Mouse (Mus musculus): ENCODE measurements around the gene Rgs17.

GRCm38 (mm10) chr10:5823291-5823739 lies 98.9 kb downstream of the Rgs17 start:
- TF ChIP-seq EP300 (IDR thresholded peaks at IDR 0.05; ENCODE audit: low read depth) (no peak), CTCF (IDR thresholded peaks at IDR 0.05; ENCODE audit: low read depth) (no peak)

Measured in liver, embryonic 14.5 days (tissue).